Mouse (Mus musculus): Measurements from ENCODE around the gene Atp8b5. TPM values are rescaled to one million over a fixed set of nuclear protein-coding genes. Genes with fewer than 3 reads are reported as not detected.

The Atp8b5 gene
- total RNA-seq, 2 experiments from 2014 or later: 0.23 to 0.52 TPM

DNA sequence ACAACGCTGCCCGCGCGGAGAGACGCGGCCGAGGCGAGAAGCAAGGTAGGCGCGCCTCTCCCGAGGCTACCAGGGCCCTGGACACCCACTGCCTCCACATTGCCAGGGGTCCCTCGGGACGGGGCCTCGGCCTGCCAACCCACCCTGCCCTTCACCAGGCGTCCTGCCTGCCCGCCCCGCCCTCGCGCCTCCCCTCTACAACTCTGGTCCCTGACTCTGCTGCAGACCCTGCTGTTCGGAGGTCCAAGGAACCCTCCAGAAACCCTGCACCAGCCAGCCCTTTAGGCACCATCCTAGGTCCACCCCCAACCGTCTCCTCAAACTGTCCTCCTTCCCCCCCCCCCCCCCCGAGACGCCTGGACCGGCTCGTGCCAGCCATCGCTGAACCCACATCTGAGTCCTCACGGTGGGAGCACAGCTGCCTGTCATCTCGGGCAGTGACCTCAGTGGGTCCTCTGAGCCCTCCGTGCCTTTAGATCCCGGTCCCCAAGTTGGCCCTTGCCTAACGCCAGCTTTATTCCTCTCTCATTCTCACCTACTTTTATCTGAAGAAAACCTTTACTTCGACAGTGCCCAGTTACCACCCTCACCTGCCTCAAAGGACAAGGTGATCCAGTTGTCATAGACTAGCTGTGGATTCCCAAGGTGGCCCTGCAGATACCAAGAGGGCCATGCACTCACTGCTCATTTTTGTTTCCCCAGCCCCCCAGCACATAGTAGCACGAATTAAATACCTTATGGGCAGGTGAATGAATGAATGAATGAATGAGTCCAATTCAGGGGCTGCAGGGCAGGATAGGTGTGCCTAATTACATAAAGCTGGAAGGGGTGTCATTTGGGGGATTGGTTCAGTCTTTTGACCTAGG is 115.4 kb downstream of the Atp8b5 start:
- no peak for DNase-seq (ENCODE audit: low spot score in 2 of 2)

DNA sequence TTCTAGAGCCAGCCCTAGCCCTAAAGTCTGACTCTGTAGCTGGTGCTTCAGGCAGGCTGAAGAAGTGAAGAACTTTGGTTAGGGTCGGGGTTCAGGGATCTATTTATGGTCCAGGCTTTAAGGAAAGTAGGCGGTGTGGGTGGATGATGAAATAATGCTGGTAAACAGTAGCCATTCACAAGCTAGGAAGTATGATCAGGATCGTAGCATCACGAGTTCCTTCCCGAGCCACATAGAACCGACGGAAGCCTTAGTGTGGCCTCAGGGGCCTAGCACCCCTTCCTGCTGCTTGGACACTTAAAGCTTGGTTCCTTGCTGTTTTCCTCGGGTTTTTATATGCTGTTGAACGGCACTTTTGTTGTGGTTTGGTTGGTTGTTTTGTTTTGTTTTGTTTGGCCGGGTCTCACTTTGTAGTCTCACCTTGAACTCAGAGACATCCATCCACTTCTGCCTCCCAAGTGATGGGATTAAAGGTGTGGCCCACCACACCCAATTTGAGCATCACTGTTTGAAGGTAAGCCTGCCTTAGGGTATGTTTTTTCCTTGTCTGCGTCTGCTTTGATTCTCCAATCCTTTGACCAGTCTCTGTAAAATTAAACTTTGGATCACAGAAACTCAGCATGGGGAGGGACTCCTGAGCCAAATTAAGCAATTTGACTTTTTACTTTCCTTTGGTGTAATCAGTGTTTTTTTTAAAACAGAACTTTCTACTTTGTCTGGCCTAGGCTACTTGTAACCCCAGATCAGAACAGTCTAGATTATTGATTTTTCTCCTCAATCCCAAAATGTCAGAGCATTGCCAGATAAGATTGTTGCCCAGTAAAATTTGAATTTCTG is 116.5 kb downstream of the Atp8b5 start:
- DNase-seq (ENCODE audit: low spot score in 2 of 2): no peak

DNA sequence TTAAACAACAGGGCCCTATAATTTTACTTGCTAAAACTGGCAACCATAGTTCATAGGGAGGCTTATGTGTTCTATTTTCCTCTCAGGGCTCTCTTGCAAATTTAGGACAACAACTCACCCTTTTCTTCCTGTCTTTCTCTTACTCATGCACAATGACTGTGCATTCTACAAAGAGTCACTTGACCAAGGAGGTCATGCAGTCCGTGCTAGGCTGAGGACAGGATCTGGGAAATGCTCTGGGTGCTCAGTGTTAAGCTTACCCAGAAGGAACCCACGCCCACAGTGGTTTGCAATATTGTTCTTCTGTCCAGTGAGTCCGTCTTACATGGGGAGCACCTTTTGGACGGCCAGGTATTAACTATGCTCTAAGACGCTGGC is 117.1 kb downstream of the Atp8b5 start:
- no peak for DNase-seq (ENCODE audit: low spot score in 2 of 2)

DNA sequence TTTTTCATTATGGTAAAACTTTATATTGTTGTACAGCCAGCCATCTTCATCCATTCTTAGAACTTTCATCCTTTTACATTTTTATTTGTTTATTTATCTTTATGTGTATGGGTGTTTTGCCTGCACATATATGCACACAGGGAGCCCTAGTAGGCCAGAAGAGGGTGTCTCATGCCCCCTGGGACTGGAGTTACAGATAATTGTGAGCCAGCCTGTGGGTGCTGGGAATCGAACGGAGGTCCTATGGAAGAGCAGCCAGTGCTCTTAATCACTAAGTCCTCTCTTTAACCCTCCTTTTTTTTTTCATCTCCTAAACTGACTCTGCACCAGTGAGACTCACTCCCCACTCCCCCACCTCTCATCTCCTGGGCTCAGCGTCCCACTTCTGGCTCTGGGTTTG is 117.6 kb downstream of the Atp8b5 start:
- no peak for DNase-seq (ENCODE audit: low spot score in 2 of 2)

DNA sequence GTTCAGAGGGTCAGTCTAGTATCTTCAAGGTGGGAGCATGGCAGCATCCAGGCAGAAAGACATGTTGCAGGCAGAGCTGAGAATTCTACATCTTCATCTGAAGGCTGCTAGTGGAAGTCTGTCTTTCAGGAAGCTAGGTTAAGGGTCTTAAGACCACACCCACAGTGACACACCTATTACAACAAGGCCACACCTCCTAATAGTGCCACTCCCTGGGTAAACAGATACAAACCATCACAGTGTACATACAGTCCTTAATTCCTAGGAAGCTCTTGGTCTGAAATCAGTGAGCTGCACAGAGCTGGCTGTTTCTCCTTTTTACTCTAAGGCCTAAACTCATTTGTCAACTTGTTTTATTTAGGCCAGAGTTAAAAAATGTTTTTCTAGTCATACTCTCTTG is 120.0 kb downstream of the Atp8b5 start:
- DNase-seq (ENCODE audit: low spot score in 2 of 2): no peak

DNA sequence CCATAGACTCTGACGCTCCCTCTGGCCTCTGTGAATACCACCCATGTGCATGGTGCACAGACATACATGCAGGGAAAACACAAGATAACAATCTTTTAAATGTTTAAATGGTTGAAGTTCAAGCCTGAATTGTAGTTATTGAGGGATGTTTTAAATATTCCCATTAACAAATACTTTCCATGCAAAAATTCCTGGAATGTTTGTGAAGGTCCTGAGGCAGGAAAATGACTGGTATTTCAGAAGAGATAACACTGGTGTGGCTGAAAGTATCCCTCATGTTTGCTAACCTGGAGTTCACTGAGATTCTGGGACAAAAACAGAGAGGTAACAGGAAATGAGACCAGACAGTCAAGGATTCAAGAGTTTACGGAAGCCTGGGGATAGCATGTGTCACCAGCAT is 122.4 kb downstream of the Atp8b5 start:
- DNase-seq (ENCODE audit: low spot score in 2 of 2): no peak

DNA sequence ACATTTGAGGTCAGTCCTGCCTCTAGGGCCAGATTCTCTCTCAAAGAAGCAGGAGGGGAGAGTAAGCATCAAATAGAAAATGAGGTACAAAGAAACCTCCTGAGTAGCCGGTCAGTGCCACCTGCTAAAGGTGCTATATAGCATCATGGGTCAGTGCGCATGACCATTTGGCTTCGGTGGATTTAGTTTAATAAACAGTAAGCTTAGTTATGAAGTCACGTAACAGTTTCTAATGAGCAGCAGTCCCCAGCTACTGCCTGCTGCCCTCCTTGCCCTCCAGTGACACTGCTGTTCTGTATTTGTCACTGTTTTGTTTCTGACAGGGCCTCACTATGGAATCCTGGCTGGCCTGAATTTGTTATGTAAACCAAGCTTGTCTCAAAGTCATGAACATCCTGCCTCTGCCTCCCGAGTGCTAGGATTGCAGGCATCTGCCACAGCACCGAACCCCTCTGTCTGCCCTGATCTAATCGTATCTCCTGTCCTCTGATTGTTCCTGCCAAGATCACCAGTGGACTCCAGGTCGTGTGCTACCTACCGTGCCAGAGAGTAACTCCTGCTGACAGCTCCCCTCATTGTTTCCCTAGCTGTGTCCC is 123.0 kb downstream of the Atp8b5 start:
- DNase-seq (ENCODE audit: low spot score in 2 of 2): no peak

DNA sequence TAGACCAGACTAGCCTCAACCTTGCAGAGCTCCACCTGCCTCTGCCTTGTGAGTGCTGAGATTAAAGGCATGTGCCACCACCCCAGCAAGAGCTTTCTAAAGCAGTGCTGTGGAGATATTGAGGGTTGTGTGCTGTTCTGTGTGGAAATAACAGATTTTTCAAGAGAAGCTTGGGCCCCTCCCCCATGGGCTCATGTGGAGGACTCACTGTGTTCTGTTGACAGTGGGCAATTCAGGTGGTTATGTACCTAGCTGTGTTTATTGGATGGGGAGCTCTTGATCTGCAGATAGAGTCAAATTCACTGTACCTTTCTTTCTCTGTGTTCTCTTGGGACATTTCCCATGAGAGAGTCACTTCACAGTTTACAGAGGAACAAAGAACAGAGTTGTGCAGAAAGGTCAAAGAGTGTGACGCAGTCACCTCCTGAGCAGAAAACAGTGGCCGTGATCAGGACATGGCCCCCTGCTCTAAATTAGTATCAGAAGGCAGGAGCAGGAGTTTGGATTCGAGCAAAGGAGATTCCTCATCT is 124.6 kb downstream of the Atp8b5 start:
- DNase-seq (ENCODE audit: low spot score in 2 of 2): no peak

DNA sequence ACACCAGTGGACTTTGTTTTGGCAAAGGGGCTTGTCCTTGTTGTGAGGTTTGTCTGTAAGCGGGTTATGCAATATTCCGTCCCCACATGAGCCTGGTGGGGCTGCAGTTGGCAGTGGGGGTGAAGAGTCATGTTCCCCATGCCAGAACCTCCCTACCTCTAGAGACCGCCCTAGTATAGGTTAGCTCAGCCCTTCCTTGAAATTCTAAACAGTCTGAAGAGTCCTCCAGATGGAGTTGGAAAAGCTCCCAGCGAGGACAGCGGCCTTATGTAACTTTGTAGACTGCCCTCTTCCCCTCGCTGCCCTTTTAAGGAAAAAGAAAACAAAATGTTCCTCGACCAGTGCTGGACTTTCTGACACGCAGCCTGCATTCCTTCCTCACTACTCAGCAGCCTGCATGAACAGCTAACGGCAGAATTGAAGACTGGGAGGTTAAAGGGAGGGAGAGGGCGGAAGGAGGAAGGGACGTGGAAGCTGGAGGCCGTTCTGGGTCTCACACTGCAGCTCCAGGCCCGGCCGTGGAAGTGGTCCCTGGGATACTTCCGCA is 127.5 kb downstream of the Atp8b5 start:
- no peak for DNase-seq (ENCODE audit: low spot score in 2 of 2)

DNA sequence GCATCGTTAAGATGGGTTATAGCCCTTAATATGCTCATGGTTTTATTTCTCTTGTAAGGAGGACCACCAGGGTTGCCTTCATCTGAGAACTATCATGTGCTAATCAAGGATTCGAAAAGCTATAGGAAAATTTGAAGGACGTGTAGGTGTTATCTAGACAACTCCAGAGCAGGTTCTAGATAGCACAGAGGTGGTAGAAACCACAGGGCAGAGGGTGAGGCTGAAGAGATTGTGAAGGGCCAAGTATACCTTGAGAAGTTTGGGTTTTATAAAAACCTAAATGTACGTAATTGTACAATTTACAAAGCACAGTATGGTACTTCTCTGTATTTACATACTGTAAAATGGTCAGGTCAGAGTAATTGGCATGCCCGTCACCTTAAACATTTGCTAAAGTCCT is 128.2 kb downstream of the Atp8b5 start:
- DNase-seq (ENCODE audit: low spot score in 2 of 2): no peak

DNA sequence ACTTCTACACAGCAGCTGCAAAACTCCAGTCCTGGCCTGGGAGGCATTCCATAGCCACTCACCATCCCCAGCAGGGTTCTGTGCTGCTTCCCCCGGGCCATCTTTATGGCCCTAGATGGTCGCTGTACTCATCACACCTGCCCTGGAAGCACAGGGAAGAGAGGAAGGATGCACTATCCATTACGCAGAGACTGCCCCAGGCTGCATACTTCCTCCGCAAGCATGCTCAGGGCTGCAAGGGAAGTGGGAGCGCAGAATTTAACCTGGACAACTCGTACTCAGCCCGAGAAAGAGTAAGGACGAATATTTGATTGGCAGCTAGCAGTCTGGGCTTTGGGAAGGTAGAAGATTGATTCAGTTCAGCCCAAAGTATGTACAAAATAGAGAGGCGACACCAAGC is 128.9 kb downstream of the Atp8b5 start:
- no peak for DNase-seq (ENCODE audit: low spot score in 2 of 2)

DNA sequence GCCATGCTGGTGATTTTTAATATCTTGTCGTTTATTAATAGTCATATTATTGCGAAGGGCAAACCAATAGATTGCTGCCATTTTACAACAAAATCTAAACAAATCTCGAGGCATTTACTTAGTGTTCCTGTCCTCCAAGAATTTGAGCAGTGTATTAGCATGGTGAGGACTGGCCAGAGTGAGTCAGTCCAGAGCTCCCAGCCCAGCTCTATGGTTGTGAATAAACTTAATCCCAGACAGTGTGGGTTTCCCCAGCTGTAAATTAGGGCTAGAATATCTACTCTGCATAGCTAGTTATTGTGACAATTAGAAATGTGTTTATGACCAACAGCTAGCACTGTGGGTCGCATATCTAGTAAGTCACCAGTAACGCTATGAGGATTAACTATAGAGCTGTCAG is 129.4 kb downstream of the Atp8b5 start:
- no peak for DNase-seq (ENCODE audit: low spot score in 2 of 2)

DNA sequence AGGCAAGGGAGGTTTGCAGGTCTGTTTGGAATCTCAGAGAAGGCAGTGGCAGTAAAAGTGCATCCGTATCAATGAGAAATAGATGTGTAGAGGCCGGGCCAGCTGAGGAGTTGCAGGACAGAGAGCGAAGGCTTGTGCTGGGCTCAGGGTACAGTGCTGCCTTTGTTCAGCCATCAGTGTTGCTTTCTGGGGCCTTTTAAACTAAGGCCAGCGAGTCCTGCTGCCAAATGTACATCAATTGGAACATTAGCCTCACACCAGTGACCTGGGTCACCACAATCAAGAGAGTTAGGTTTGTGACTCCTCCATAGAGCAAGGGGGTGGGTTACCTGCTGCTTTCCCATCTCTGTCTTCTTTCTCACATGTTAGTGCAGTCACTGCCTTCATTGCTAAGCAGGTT is 131.1 kb downstream of the Atp8b5 start:
- DNase-seq (ENCODE audit: low spot score in 2 of 2): no peak

DNA sequence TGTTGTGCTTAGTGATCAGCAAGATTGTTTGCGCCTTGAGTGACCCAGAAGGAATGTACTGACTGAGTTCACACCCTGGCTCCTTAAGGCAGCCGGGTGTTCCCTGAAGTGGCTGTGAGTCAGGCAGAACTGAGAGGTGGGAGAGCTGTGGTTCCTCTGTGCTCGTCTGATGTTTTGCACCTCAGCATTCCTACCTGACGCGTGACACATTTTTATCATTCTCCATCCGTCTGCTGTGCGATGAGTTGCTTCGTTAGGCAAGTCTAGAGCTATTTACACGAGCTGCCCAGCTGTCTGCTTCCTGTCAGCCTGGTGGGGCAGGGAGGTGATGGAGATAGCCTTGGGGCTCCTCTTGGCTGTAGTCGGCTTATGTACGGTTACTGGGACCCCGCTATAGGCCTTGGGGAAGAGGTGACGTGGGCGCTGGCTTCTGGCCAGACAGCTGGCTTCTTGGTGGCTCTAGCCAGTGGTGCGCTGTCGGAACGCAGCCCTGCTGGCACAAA is 131.9 kb downstream of the Atp8b5 start:
- DNase-seq (ENCODE audit: low spot score in 2 of 2): peak in 1 of 2 experiments; percentile 53

DNA sequence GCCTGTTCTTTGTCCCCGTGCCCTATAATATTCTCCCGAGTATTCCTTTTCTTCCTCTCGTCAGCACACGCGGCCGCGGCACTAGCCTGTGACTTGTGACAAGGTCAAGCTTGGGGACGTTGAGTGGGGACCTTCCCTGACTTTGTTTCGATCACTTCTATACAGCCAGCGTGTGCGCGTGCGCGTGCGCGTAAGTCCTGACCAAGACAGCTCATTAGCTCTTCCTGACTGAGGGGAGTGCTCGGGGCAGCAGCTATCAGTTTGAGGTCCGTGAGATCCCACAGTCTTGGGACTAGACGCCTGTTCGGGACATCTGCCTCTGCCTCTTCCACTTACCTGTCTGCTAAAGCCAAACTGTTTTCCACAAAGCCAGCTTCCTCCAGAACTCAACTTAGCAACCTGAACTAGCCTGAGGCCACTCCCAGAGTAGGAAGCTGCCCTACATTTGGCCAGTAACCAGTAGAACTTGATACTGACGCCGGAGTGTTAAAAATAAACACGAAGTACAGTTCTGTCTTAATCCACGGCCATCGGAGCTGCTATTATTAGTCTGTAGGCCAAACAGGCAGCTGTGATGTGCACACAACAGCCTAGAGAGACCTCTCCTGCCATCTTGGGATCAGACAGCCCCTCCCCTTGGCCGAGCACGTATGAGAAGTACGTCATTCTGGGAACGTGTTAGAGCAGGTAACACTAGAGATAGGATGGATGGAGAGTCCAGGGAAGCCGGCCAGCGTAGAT is 132.6 kb downstream of the Atp8b5 start:
- no peak for DNase-seq (ENCODE audit: low spot score in 2 of 2)

DNA sequence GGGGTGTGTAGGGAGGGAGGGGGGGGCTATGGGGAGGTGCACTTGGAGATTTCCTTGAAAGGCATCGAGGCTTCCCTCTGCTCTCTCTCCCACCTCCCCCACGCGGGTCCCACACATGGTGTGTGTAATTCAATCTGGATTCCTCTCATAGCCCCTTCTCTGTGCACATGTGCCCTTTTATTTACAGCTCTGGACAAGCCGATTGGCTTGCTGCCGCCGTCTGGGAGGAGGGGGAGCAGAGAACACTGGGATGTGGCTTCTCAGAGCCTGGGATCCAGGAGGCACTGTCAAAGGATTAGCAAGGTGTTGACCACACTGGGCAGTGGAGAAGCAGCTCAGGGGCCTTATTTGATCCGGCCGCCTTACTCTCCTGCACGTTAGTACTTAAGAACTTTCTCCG is 134.0 kb downstream of the Atp8b5 start:
- no peak for DNase-seq (ENCODE audit: low spot score in 2 of 2)

DNA sequence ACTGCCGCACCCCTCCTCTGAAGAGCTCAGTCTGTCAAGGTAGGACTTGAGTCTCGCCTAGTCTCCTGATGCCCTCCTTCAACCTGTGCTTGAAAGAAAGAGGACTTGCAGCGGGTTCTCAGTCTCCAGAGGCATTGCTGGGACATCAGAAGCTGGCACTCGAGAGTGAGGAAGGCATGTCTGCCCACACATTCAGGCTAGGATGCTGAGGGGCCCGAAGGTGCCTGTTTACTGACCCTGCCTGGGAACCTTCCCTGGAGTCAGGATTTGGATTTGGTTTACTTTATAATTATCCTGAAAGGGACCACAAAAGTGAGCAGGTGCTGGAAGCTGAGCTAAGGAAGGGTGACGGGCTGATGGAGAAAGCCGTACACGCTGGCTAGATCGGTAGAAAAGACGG is 134.5 kb downstream of the Atp8b5 start:
- DNase-seq (ENCODE audit: low spot score in 2 of 2): no peak

DNA sequence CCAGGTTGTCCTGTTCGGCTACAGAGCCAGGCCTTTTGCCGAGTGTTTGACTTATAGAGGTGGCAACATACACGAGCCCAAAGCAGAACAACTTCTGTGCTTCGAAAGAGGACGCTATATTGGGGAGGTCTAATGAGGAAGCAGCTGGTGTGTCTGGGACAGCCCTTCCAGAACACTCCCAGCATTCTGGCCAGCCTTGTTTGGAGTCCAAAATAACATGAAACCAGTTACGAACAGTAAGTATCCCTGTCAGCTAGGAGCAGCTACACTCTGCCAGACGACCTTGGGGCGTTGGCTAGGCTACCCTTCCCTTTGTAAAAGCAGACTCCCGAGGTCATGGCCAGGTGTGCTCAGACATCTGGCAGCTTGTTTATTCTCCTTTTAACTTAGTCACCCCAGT is 135.3 kb downstream of the Atp8b5 start:
- DNase-seq (ENCODE audit: low spot score in 2 of 2): no peak

DNA sequence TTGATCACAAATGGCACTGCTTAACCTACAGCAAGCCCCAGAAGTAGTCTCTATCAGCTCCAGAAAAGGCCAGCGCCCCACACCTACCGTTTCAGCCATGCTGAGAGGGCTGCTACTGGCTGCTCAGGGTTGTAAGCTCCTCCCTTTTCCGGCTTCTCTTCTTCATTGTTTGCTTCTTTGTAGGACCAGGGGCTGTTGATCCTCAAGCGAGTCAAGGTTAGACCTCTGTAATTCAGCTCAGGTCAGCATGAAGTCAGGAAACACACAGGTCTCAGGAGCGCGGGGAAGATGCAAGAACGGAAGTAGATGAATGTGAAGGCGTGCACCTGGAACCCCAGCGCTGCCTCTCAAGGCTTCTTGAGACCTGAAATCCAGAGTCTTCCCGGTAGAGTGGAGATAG is 137.7 kb downstream of the Atp8b5 start:
- no peak for DNase-seq (ENCODE audit: low spot score in 2 of 2)

DNA sequence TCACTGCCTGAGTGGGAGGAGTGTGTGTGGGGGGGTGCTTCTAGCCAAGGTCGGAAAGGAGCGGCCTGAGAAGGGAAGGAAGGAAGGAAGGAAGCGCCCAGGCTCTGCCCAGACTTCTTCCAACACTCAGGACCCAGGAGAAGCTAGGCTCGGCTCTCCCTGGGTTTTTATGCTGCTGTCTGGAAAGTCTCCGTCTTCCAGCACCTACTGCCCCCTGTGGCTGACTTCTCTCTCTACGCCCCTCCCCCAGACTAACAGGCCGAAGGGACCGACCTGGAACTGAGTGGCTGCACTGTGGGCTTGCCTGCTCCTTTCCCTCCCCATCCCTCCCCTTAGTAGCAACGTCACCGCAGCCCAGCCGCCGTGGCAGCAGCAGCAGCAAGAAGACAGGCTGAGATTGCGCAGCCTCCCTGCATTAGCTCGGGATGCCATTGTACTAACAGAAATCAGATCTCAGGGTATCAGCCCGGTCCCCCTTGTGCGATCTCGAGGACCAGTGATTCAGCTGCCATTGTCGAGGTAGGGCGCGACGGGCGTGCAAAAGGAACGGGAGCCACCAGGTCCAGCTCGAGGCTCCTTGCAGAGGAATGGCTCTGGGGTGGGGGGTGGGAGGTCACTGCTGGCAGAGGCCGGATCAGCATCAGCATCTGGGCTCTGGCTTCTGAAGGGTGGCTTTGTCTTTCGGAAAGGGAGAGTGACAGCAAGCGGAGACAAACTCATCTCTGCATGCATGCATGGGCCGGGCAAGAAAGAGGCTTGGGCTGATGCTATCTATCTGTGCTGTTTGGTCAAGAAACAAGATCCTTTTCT is 139.4 kb downstream of the Atp8b5 start:
- peak; percentile 64 to 77 for DNase-seq (ENCODE audit: low spot score in 2 of 2)
